Mouse (Mus musculus) spleen, adult 2 months (tissue): Measurements from ENCODE around the gene Mtif3. TPM values are rescaled to one million over a fixed set of nuclear protein-coding genes. Genes with fewer than 3 reads are reported as not detected.
A peak's percentile ranks its signal among the peaks of the same experiment; 100 is the strongest.
"Not testable (repeated sequence)": the region's sequence is repeated elsewhere in the genome, so short reads cannot be mapped to it uniquely, and the experiment has no call there.

Experiments
- DNase-seq, 2 experiments: peaks; one replicate each; pipeline versions ENCODE4 v3.0.0 to v3.0.0-alpha.2; 2012 to 2021; ENCODE audit warnings: low spot score in 2 of 2, low read depth in 1 of 2
- H3K27ac ChIP-seq: fragments of 200-500 bp; 2 replicates; pipeline ENCODE4 v1.5.1; 2012; ENCODE audit warnings: low read length, inconsistent platforms; ENCODE audit not compliant: insufficient read depth
- H3K27me3 ChIP-seq: fragments of 200-500 bp; 2 replicates; pipeline ENCODE4 v1.6.1; 2012; ENCODE audit warnings: mild to moderate bottlenecking, moderate library complexity, low read length, inconsistent platforms; ENCODE audit not compliant: control insufficient read depth, insufficient read depth
- H3K36me3 ChIP-seq: fragments of 200-500 bp; 2 replicates; pipeline ENCODE4 v1.6.1; 2012; ENCODE audit warnings: mild to moderate bottlenecking, low read length, inconsistent platforms; ENCODE audit not compliant: control insufficient read depth, insufficient read depth
- H3K4me1 ChIP-seq: fragments of 200-500 bp; 2 replicates; pipeline ENCODE4 v1.6.1; 2011; ENCODE audit warnings: inconsistent platforms; ENCODE audit not compliant: control insufficient read depth, insufficient read depth, insufficient read length
- H3K4me3 ChIP-seq: fragments of 200-500 bp; 2 replicates; pipeline ENCODE4 v1.5.1; 2011; ENCODE audit warnings: mild to moderate bottlenecking, inconsistent platforms; ENCODE audit not compliant: insufficient read depth, insufficient read length; ENCODE audit errors: extremely low read depth
- CTCF ChIP-seq: fragments of 200-500 bp; IDR thresholded peaks from 2 replicates; pipeline ENCODE4 v1.5.1; 2011; ENCODE audit warnings: mild to moderate bottlenecking, inconsistent platforms; ENCODE audit not compliant: insufficient read depth, insufficient read length, insufficient replicate concordance; ENCODE audit errors: extremely low read depth
- POLR2A ChIP-seq: fragments of 200-500 bp; IDR thresholded peaks from 2 replicates; pipeline ENCODE4 v1.6.1; 2011; ENCODE audit warnings: low read depth, low read length, inconsistent platforms
- WGBS: fragments of 180-500 bp; shearing (Covaris S2); methylation state at CpG from one replicate; pipeline ENCODE4 v1.1.7; 2018; 5-methylcytosine and 5-hydroxymethylcytosine counted together
- polyA plus RNA-seq: library from polyadenylated mRNA; depleted of rRNA; stranded (reverse); fragments of >200 nt; gene quantifications from 2 replicates; pipeline ENCODE4 v1.2.3, GENCODE M21; 2012

Gene Mtif3
- polyA plus RNA-seq, 1 experiment: 6.7 TPM

DNA sequence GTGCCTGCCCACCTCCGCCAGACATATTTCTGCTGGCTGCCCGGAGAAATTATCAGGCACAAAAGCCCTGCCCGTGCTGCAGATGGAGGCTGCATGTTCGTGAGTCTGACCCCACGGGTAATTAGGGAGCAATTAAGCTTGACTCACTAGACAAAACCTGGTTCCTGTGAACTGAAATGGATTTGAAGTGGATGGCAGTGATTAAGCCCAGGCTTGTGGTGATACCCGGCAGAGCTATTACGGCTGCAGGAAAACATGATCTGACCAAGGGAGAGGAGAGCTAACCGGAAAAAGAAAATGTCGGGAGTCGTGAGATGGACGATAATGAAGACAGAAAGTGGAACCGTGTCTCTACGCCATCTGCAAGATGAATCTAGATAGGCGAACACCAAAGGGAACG is 20.6 kb downstream of the Mtif3 start:
- no peak for TF ChIP-seq POLR2A
- TF ChIP-seq CTCF: no peak

GRCm38 (mm10) chr5:146941939-146942338 is 21.7 kb downstream of the Mtif3 start:
- not testable (repeated sequence) for H3K4me1 ChIP-seq, H3K36me3 ChIP-seq, H3K27ac ChIP-seq, H3K4me3 ChIP-seq, DNase-seq, H3K27me3 ChIP-seq
- 78% methylated on average over 2 of the region's 2 CpGs for WGBS

More for the DNA sequence above, 20.6 kb downstream of the Mtif3 start:
- Histone ChIP-seq H3K4me3 (no peak overlapping the region), H3K36me3 (no peaks in the 10 kb centered on the region), H3K27me3 (no peaks in the 10 kb centered on the region), H3K4me1 (no peaks in the 10 kb centered on the region), H3K27ac (no peak overlapping the region)
- 87% methylated on average over 15 of the region's 15 CpGs for WGBS
- no peak for DNase-seq

DNA sequence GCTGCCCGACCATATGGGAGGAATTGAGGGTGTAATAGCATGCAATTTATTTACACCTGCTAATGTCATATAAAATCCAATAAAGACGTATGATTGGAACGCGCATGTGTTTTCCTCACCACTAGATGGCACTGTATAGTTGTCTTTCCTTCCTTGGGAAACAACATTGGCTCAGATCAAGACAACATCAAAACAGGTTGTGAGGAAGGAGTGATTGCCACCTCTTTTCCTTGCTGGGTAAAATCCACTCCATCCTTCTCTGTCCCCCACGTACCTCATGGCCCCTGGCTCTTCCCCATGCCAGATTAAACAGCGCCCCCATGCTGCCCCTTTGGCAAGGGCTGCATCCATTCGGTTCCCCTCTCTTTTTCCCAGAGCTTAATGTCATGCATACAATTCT is 23.4 kb downstream of the Mtif3 start:
- H3K4me1 ChIP-seq: no peaks in the 10 kb centered on the region
- no peaks in the 10 kb centered on the region for H3K27me3 ChIP-seq
- no peaks in the 10 kb centered on the region for H3K36me3 ChIP-seq
- no peak overlapping the region for H3K4me3 ChIP-seq
- DNase-seq: peak in 1 of 2 experiments; percentile 7
- no peak for TF ChIP-seq POLR2A
- peak; percentile 26; the same call in 1 of the 2 replicates for TF ChIP-seq CTCF
- H3K27ac ChIP-seq: no peak overlapping the region
- 29% methylated on average over 7 of the region's 7 CpGs for WGBS

GRCm38 (mm10) chr5:146939109-146939796 is 24.3 kb downstream of the Mtif3 start:
- no peak for DNase-seq
- Histone ChIP-seq H3K4me1 (no peaks in the 10 kb centered on the region), H3K27me3 (no peaks in the 10 kb centered on the region), H3K27ac (no peak overlapping the region), H3K4me3 (no peak overlapping the region), H3K36me3 (no peaks in the 10 kb centered on the region)
- TF ChIP-seq POLR2A: no peak
- no peak for TF ChIP-seq CTCF
- WGBS: 86% methylated on average over 16 of the region's 16 CpGs

DNA sequence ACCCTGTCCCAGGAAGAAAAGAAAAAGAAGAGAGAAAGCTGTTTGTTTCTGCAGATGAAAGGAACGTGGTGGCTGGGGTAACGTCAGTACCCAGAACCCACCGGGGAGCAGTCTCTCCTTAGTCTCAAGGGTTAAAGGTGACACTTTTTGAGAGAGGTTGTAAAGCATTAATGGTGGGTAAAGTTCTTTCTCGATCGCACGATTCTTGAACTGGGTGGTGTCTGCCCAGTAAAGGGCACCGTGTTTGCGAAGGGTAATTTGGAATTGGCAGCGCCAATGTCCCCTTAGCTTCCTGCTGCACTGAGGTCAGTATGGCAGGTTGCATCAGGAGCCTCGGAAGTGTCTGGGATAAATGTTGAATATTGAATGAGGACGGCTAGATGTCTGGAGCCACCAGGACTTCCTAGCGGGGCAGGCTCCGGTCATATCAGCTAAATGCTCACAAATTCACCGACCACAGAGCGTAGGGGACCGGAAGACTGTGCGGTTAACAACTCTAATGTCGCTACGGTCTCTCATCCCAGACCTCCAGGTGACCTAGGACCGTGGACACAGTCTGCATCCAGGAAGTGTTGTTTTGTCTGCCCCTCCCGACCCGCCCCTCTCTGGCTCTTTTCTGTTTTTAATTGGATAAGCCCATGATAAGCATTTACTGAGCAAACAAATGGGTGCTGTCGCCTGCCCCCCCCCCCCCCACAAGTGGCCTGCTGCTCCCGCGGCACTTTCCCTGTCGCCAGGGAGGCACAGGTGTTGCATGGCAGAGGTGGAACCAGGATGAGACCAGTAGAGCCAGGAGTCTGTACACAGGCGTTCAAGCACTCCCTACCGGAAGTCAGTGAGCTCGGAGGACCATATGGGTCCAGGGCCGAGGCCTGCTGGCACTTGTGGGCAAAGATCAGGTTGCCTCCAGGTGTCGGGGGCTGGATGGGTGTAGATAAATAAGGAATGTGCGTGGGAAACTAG is 25.8 kb downstream of the Mtif3 start:
- Histone ChIP-seq H3K4me3 (no peak overlapping the region), H3K27ac (no peak overlapping the region), H3K27me3 (no peaks in the 10 kb centered on the region; the same call in 1 of the 2 replicates), H3K36me3 (no peaks in the 10 kb centered on the region), H3K4me1 (no peaks in the 10 kb centered on the region)
- 89% methylated on average over 32 of the region's 32 CpGs for WGBS
- no peak for TF ChIP-seq POLR2A
- TF ChIP-seq CTCF: no peak
- DNase-seq: no peak

- no peak for DNase-seq
- Histone ChIP-seq H3K36me3 (no peaks in the 10 kb centered on the region), H3K27ac (no peak overlapping the region), H3K4me1 (no peaks in the 10 kb centered on the region), H3K4me3 (no peak overlapping the region), H3K27me3 (no peaks in the 10 kb centered on the region; the same call in 1 of the 2 replicates)
- TF ChIP-seq POLR2A (no peak), CTCF (no peak)
- WGBS: 74% methylated on average over 12 of the region's 12 CpGs
Measured at GRCm38 (mm10) chr5:146933466-146933865, 30.1 kb downstream of the Mtif3 start.
